Mouse (Mus musculus): Measurements from ENCODE around the gene C2cd4d.

DNA sequence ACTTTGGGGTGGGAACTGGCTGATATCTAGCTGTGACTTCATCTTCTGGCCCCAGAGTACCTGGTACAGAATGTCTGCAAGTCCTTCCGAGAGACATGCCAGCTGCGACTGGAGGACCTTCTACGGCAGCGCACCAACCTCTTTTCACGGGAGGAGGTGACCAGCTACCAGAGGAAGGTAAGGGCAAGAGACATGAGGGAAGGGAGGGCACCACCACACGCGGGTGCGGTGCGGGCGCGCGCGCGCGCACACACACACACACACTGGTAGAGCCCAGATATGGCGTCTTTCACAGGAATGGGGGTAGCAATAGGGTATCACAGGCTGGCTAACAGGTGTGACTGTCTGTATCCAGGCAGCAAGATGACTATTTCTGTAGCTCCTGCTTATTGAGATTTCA is 27.2 kb downstream of the C2cd4d start:
- TF ChIP-seq POLR2A (IDR thresholded peaks at IDR 0.05; ENCODE audit: insufficient read depth, low read depth, low read length) (no peak), CTCF (IDR thresholded peaks at IDR 0.05; ENCODE audit: insufficient read depth, low read depth, low read length) (no peak)

Data from olfactory bulb, adult 2 months (tissue).